Mouse (Mus musculus) C2C12 (cell line): ENCODE measurements around the gene Gm49337.

ENCODE experiments used
- CEBPB ChIP-seq: IDR thresholded peaks from one replicate; pipeline ENCODE4 v1.6.1; 2011; ENCODE audit warnings: low read depth, mild to moderate bottlenecking, control low read depth, moderate library complexity
- CTCF ChIP-seq: IDR thresholded peaks from one replicate; pipeline ENCODE4 v1.5.1; 2011; ENCODE audit not compliant: control insufficient read depth, insufficient read depth, insufficient read length
- FOSL1 ChIP-seq: IDR thresholded peaks from one replicate; pipeline ENCODE4 v1.8.0; 2011; ENCODE audit warnings: mild to moderate bottlenecking, low read length; ENCODE audit not compliant: poor library complexity, insufficient read depth, severe bottlenecking
- MAX ChIP-seq: IDR thresholded peaks from one replicate; pipeline ENCODE4 v1.6.1; 2011; ENCODE audit warnings: mild to moderate bottlenecking, control low read depth
- MYOG ChIP-seq: IDR thresholded peaks from one replicate; pipeline ENCODE4 v1.6.1; 2011; ENCODE audit not compliant: control insufficient read depth, insufficient read length; ENCODE audit errors: extremely low read depth
- USF1 ChIP-seq: IDR thresholded peaks from one replicate; pipeline ENCODE4 v1.6.1; 2011; ENCODE audit warnings: low read depth, mild to moderate bottlenecking, control low read depth, moderate library complexity

DNA sequence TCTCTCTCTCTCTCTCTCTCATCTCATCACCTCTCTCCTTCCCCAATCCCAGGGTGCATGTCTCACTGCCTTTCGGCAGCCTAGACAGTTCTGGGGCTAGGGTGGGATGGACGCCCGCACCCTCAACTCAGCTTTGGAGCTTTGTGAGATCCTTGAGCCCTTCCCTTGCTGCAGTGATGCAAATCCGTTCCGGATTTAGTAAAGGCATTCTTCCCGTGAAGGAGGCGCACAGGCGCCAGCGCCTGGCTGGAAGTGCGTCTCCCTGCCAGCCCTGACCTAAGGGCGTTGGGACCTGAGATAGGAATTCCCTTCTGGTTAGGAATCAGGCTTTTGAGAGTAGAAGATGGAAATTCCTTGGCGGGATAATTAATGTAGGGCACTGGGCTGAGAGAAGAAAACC, 9.6 kb downstream of the Gm49337 start:
- TF ChIP-seq CTCF (no peak), MYOG (no peak), CEBPB (no peak), MAX (no peak), FOSL1 (no peak), USF1 (no peak)
